Mouse (Mus musculus) erythroid progenitor cell, adult 5-6 weeks (primary cell): ENCODE data around the gene Bcan. TPM values are rescaled to one million over a fixed set of nuclear protein-coding genes. Genes with fewer than 3 reads are reported as not detected.

ENCODE experiments used
- ATAC-seq: replicated peaks from 2 replicates; pipeline ENCODE4 v1.8.0; 2016; ENCODE audit warnings: moderate number of reproducible peaks, mild to moderate bottlenecking, moderate TSS enrichment, inconsistent platforms; ENCODE audit not compliant: poor library complexity, low FRiP score, severe bottlenecking
- total RNA-seq, 2 experiments: library from RNA; stranded (forward) in 1 of 2; stranded (reverse) in 1 of 2; fragments of 150-400 nt in 1 of 2; fragments of 186-747, 209-891 nt in 1 of 2; gene quantifications; 2 replicates each; pipeline versions ENCODE4 v1.2.3 to v1.2.4; 2015 to 2017; ENCODE audit warnings: low replicate concordance in 2 of 2

Bcan gene
- total RNA-seq (2015; ENCODE audit: low replicate concordance) (not detected in 2 replicates), total RNA-seq (2017; ENCODE audit: low replicate concordance) (not detected in 2 replicates)

DNA sequence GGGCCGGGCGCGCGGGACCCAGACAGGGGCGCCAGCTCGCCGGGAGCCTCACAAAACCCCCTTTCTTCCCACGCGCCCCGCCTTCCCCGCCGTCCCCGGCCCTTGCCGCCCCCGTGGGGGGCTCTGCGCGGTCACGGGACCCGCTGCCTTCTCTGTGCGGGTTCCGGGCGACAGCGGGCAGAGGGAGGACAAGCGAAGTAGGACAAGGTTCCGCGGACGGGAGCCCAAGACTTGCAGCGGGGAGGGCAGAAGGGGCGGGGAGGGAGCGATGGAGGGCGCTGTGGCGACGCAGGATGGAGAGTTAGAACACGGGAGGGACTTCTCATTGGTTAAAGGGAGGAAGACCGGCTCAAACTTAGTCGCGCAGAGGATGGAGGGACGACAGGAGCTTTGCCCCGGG lies at the start of gene Bcan:
Bcan (minus strand) TSS at position 50 of the 400 bp plus-strand sequence.
- no peak for ATAC-seq

DNA sequence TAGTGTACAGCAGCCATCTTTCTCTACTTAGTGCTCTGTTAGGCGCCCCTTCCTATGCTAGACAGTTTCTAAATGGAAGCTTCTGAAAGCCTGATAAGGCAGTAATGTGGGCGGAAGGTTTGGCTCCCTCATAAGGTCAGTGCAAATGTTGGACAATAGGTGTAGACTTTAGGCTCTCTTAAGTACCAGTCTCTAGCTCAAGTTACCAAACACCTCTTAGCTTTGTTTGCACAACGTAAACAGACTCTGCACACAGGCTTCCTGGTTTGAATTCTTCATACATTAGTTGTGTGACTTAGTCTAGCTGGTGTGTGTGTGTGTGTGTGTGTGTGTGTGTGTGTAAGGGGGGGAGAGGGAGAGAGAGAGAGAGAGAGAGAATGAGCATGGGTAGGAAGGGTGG lies 49.5 kb upstream of the Bcan start:
- no peak for ATAC-seq

- peak; percentile 96 for ATAC-seq
Observed at GRCm38 (mm10) chr3:88042661-88043421, 42.8 kb upstream of the Bcan start, which contains the start of gene Gpatch4. Gpatch4 (plus strand) TSS chr3:88043108.

DNA sequence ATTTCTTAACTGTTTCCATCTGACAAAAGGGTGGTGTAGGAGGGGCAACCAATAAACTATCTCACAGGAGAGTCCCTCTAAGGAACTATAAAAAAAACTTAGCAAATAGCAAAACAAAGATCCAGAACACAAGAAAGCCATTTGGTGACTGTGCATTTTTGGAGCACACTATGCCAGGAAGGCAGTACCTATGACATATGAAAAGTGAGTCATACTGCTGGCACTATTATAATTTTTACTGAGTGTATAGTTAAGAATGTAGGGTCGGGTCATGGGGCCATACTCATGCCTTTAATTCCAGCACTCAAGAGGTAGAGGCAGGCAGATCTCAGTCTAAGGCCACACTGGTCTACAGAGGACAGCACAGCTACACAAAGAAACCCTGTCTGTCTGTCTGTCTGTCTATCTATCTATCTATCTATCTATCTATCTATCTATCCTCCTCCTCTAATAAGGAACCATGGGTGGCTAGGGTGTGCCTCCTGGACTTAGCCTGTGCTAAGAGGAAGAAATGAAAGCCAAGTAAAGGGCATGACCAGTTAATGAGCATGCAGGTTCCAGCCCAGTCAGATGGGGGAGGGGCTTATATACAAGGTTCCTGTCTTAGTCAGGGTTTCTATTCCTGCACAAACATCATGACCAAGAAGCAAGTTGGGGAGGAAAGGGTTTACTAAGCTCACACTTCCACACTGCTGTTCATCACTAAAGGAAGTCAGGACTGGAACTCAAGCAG lies 35.7 kb upstream of the Bcan start:
- no peak for ATAC-seq

- no peak for ATAC-seq
Observed at GRCm38 (mm10) chr3:88033506-88033905, 33.5 kb upstream of the Bcan start.

GRCm38 (mm10) chr3:88030608-88031395 lies 30.8 kb upstream of the Bcan start:
- no peak for ATAC-seq

GRCm38 (mm10) chr3:88027434-88028186 lies 27.6 kb upstream of the Bcan start, which contains the start of gene Hapln2:
Hapln2 (minus strand) TSS chr3:88027583.
- no peak for ATAC-seq

- ATAC-seq = no peak
Observed at GRCm38 (mm10) chr3:88026823-88027222, 26.8 kb upstream of the Bcan start.

DNA sequence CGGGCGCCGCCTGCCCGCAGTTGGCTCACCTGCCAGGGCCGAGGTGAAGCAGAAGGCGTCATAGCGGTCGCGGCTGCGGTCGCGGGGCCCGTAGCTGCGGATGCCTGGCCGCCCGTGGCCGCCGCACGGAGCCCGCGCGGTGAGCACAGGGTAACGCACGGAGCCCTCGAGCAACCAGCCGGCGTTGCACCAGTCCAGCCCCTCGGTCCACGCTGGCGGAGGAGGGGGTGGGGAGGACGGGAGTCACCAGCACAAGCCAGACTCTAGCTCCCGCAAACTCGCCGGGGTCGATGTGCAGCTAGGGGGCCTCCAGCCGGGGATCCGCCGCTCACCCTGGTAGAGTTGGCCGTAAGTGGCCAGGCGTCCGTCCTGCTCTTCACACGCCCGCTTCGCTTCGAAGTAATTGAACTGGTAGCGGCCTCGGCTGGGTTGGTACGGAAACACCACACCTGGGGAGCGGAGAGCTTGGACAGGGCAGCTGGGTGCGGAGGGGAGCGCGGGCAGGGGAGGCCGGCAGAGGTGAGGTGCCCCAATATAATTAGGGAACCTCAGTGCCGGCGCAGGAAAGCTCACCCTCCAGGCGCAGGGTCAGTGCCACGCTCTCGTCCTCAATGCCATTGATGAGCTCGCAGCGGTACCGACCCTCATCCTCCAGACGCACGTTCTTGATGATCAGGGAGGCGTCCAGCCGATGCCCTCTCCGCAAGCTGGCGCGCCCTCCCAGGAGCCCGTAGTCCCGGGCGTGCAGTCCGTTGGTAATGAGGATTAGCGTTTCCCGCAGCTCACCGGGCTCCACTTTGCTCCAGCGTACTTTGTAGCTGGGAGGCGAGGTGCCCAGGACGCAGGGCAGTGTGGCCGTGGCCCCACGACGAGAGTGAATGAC lies 23.4 kb upstream of the Bcan start:
- 0 out of 2 replicates have a peak, but pooled peaks have one; percentile 17 for ATAC-seq

DNA sequence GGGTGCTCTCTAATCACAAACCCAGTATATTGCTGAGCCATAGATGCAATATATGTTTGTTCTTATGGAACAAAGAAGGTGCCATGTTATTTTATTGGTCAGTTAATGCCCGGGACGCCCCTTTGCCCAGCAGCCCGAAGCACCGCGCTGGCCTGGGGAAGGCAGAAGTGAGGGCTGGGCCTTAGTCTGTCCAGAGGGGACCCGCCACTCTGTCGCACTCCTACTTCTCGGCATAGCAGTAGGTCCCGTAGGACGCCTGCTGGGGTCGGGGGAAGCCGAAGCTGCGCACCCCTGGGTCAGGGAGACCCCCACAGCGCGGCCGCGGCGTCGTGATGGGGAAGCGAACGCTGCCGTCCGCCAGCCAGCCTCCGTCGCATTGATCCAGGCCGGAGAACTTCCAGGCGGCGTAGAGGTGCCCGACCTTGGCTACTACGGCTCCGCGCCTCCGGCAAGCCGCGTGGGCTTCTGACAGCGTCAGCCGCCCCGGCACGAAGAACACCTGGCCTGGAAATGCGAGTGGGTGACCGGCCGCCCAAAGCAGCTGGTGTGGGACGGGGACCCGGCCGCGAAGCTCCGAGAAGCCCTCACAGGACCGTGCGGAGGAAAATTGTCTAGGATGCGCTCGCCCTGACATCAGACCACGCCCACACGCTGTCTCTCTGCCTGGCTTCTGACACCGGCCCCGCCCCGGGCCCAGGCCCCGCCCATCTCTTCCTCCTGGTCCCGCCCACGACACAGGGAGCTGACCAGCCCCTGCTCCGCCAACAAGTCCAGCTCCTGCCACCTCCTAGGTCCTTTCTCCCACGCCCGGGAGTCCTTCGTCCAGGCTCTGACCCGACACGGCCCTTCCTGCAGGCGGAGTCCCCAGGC lies 22.5 kb upstream of the Bcan start:
- ATAC-seq = peak; percentile 85

- ATAC-seq = no peak
Observed at GRCm38 (mm10) chr3:88010634-88011265, 10.7 kb upstream of the Bcan start.

- ATAC-seq = no peak
Observed at GRCm38 (mm10) chr3:88005822-88006786, 6.1 kb upstream of the Bcan start.

- no peak for ATAC-seq
Observed at GRCm38 (mm10) chr3:88002291-88002976, 2.4 kb upstream of the Bcan start.

DNA sequence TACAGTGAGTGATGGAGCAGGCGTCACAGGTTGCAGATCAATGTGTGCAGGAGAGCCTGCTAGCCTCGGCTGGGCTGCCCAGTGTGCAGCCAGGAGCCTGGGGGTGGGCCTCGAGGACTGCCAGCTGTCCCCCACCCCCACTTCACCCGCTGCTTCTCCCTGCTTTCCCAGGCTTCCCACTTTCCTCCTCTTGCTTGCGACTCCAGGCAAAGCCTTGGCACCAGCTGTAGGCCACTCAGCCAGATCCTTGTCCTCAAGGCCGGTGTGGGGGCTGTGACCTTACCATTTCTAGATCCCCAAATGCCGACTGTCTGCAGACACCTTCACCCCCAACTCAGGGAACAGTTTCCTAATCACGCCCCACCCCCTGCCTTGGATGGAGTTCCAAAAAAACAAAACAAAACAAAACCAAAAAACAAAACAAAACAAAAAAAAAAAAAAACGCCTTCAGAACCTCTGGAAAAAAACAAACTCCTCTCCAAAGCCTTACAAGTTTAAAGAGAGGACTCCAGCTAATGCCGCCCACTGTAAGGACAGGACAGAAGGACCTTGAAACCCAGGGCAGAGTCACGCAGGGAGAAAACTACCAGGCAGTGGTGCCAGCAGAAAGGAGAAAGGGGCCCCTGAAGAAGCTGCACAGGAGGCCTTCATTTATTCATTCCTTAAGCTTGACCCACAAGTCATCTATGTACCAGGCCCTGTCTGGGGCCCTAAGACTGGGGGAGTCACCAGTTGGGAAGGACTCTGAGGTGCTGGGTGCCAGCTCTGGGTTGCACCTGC lies 976 bp upstream of the Bcan start:
- no peak for ATAC-seq
